Mouse (Mus musculus): ENCODE data around the gene Emsy. TPM values are rescaled to one million over a fixed set of nuclear protein-coding genes. Genes with fewer than 3 reads are reported as not detected.

The Emsy gene
- polyA plus RNA-seq, 1 experiment from 2014 or later: 42.1 TPM

- peaks cover 62% of the 10 kb centered on the region for H3K36me3 ChIP-seq
- H3K9ac ChIP-seq (replicated peaks): no peak overlapping the region
- ATAC-seq: no peak
- H3K9me3 ChIP-seq: no peaks in the 10 kb centered on the region
- no peaks in the 10 kb centered on the region for H3K4me1 ChIP-seq (replicated peaks)
- H3K4me2 ChIP-seq (replicated peaks): no peak overlapping the region
- no peak overlapping the region for H3K4me3 ChIP-seq (replicated peaks)
- WGBS: 96% methylated on average over 4 of the region's 4 CpGs
- H3K27me3 ChIP-seq: no peaks in the 10 kb centered on the region
- no peak overlapping the region for H3K27ac ChIP-seq
These were observed 61.9 kb downstream of the Emsy start for GRCm38 (mm10) chr7:98594731-98595130.

- no peak for ATAC-seq
These were observed 63.3 kb downstream of the Emsy start for GRCm38 (mm10) chr7:98593276-98593675.

GRCm38 (mm10) chr7:98589028-98589427, 67.6 kb downstream of the Emsy start:
- Histone ChIP-seq H3K36me3 (peaks cover 43% of the 10 kb centered on the region), H3K27ac (no peak overlapping the region), H3K4me1 (replicated peaks) (no peaks in the 10 kb centered on the region), H3K4me2 (replicated peaks) (no peak overlapping the region), H3K27me3 (no peaks in the 10 kb centered on the region), H3K4me3 (replicated peaks) (no peak overlapping the region), H3K9ac (replicated peaks) (no peak overlapping the region), H3K9me3 (no peaks in the 10 kb centered on the region)
- no peak for ATAC-seq
- 76% methylated on average over 3 of the region's 3 CpGs for WGBS

More at GRCm38 (mm10) chr7:98593276-98593675, 63.3 kb downstream of the Emsy start:
- 85% methylated on average over 6 of the region's 6 CpGs for WGBS
- Histone ChIP-seq H3K27ac (no peak overlapping the region), H3K4me3 (replicated peaks) (no peak overlapping the region), H3K4me1 (replicated peaks) (no peaks in the 10 kb centered on the region), H3K9me3 (no peaks in the 10 kb centered on the region), H3K27me3 (no peaks in the 10 kb centered on the region), H3K9ac (replicated peaks) (no peak overlapping the region), H3K4me2 (replicated peaks) (no peak overlapping the region), H3K36me3 (peaks cover 64% of the 10 kb centered on the region)

GRCm38 (mm10) chr7:98586313-98586712, 70.3 kb downstream of the Emsy start:
- no peaks in the 10 kb centered on the region for H3K4me1 ChIP-seq (replicated peaks)
- H3K9me3 ChIP-seq: no peaks in the 10 kb centered on the region
- H3K36me3 ChIP-seq: peaks cover 31% of the 10 kb centered on the region
- no peak for ATAC-seq
- WGBS: 94% methylated on average over 3 of the region's 3 CpGs
- H3K27ac ChIP-seq: no peak overlapping the region
- H3K4me3 ChIP-seq (replicated peaks): no peak overlapping the region
- H3K9ac ChIP-seq (replicated peaks): no peak overlapping the region
- no peak overlapping the region for H3K4me2 ChIP-seq (replicated peaks)
- H3K27me3 ChIP-seq: no peaks in the 10 kb centered on the region

- Histone ChIP-seq H3K4me2 (replicated peaks) (no peak overlapping the region), H3K4me1 (replicated peaks) (no peaks in the 10 kb centered on the region), H3K9ac (replicated peaks) (no peak overlapping the region), H3K27me3 (no peaks in the 10 kb centered on the region), H3K27ac (no peak overlapping the region), H3K36me3 (peaks cover 19% of the 10 kb centered on the region), H3K4me3 (replicated peaks) (no peak overlapping the region), H3K9me3 (no peaks in the 10 kb centered on the region)
- no peak for ATAC-seq
- 63% methylated on average over 3 of the region's 3 CpGs for WGBS
These were observed 72.0 kb downstream of the Emsy start for GRCm38 (mm10) chr7:98584555-98584954.

- H3K9me3 ChIP-seq: no peaks in the 10 kb centered on the region
- H3K27ac ChIP-seq: no peak overlapping the region
- H3K4me2 ChIP-seq (replicated peaks): no peak overlapping the region
- H3K9ac ChIP-seq (replicated peaks): no peak overlapping the region
- ATAC-seq: no peak
- H3K4me3 ChIP-seq (replicated peaks): no peak overlapping the region
- WGBS: 81% methylated on average over 4 of the region's 4 CpGs
- no peaks in the 10 kb centered on the region for H3K36me3 ChIP-seq
- H3K4me1 ChIP-seq (replicated peaks): no peaks in the 10 kb centered on the region
- no peaks in the 10 kb centered on the region for H3K27me3 ChIP-seq
These were observed 75.3 kb downstream of the Emsy start for GRCm38 (mm10) chr7:98581266-98581665.

GRCm38 (mm10) chr7:98580441-98580840, 76.1 kb downstream of the Emsy start:
- no peak for ATAC-seq
- H3K4me2 ChIP-seq (replicated peaks): no peak overlapping the region
- no peaks in the 10 kb centered on the region for H3K4me1 ChIP-seq (replicated peaks)
- H3K4me3 ChIP-seq (replicated peaks): no peak overlapping the region
- no peaks in the 10 kb centered on the region for H3K36me3 ChIP-seq
- 78% methylated on average over 7 of the region's 7 CpGs for WGBS
- no peaks in the 10 kb centered on the region for H3K27me3 ChIP-seq
- no peak overlapping the region for H3K9ac ChIP-seq (replicated peaks)
- H3K9me3 ChIP-seq: no peaks in the 10 kb centered on the region
- H3K27ac ChIP-seq: no peak overlapping the region

- no peak overlapping the region for H3K9ac ChIP-seq (replicated peaks)
- no peaks in the 10 kb centered on the region for H3K9me3 ChIP-seq
- H3K27ac ChIP-seq: no peak overlapping the region
- WGBS: 80% methylated on average over 6 of the region's 6 CpGs
- no peaks in the 10 kb centered on the region for H3K4me1 ChIP-seq (replicated peaks)
- no peak overlapping the region for H3K4me3 ChIP-seq (replicated peaks)
- no peaks in the 10 kb centered on the region for H3K27me3 ChIP-seq
- H3K4me2 ChIP-seq (replicated peaks): no peak overlapping the region
- H3K36me3 ChIP-seq: no peaks in the 10 kb centered on the region
- ATAC-seq: no peak
These were observed 76.9 kb downstream of the Emsy start for GRCm38 (mm10) chr7:98579731-98580130.

GRCm38 (mm10) chr7:98577461-98577860, 79.1 kb downstream of the Emsy start:
- Histone ChIP-seq H3K27ac (no peak overlapping the region), H3K9me3 (no peaks in the 10 kb centered on the region), H3K9ac (replicated peaks) (no peak overlapping the region), H3K4me2 (replicated peaks) (no peak overlapping the region), H3K27me3 (no peaks in the 10 kb centered on the region), H3K4me1 (replicated peaks) (0 out of 2 replicates have a peak, but pooled peaks cover 4% of the 10 kb centered on the region), H3K4me3 (replicated peaks) (no peak overlapping the region), H3K36me3 (no peaks in the 10 kb centered on the region)
- whole genome bisulfite sequencing: 93% methylated on average over 1 of the region's 1 CpGs
- no peak for ATAC-seq

GRCm38 (mm10) chr7:98575651-98576239, 80.8 kb downstream of the Emsy start:
- WGBS: 96% methylated on average over 3 of the region's 3 CpGs
- Histone ChIP-seq H3K9ac (replicated peaks) (no peak overlapping the region), H3K4me1 (replicated peaks) (0 out of 2 replicates have a peak, but pooled peaks cover 4% of the 10 kb centered on the region), H3K4me3 (replicated peaks) (no peak overlapping the region), H3K9me3 (no peaks in the 10 kb centered on the region), H3K4me2 (replicated peaks) (no peak overlapping the region), H3K27ac (no peak overlapping the region), H3K36me3 (no peaks in the 10 kb centered on the region), H3K27me3 (no peaks in the 10 kb centered on the region)
- ATAC-seq: no peak

- H3K27ac ChIP-seq: no peak overlapping the region
- H3K4me3 ChIP-seq (replicated peaks): no peak overlapping the region
- H3K4me1 ChIP-seq (replicated peaks): 0 out of 2 replicates have a peak, but pooled peaks cover 4% of the 10 kb centered on the region
- no peak for ATAC-seq
- H3K27me3 ChIP-seq: no peaks in the 10 kb centered on the region
- no peak overlapping the region for H3K4me2 ChIP-seq (replicated peaks)
- H3K9ac ChIP-seq (replicated peaks): no peak overlapping the region
- H3K9me3 ChIP-seq: no peaks in the 10 kb centered on the region
- WGBS: 93% methylated on average over 2 of the region's 2 CpGs
- no peaks in the 10 kb centered on the region for H3K36me3 ChIP-seq
These were observed 81.8 kb downstream of the Emsy start for GRCm38 (mm10) chr7:98574771-98575191.

GRCm38 (mm10) chr7:98574271-98574670, 82.3 kb downstream of the Emsy start:
- Histone ChIP-seq H3K9me3 (no peaks in the 10 kb centered on the region), H3K27ac (no peak overlapping the region), H3K4me1 (replicated peaks) (0 out of 2 replicates have a peak, but pooled peaks cover 4% of the 10 kb centered on the region), H3K36me3 (no peaks in the 10 kb centered on the region), H3K9ac (replicated peaks) (no peak overlapping the region), H3K27me3 (no peaks in the 10 kb centered on the region), H3K4me3 (replicated peaks) (no peak overlapping the region), H3K4me2 (replicated peaks) (no peak overlapping the region)
- ATAC-seq: no peak
- WGBS: 89% methylated on average over 7 of the region's 7 CpGs

GRCm38 (mm10) chr7:98573231-98573781, 83.3 kb downstream of the Emsy start:
- Histone ChIP-seq H3K9ac (replicated peaks) (no peak overlapping the region), H3K27me3 (no peaks in the 10 kb centered on the region), H3K36me3 (no peaks in the 10 kb centered on the region), H3K27ac (no peak overlapping the region), H3K9me3 (no peaks in the 10 kb centered on the region), H3K4me2 (replicated peaks) (no peak overlapping the region), H3K4me3 (replicated peaks) (no peak overlapping the region), H3K4me1 (replicated peaks) (0 out of 2 replicates have a peak, but pooled peaks cover 4% of the 10 kb centered on the region)
- 0 out of 2 replicates have a peak, but pooled peaks have one; percentile 37 for ATAC-seq
- WGBS: 52% methylated on average over 10 of the region's 10 CpGs

All from midbrain, embryonic 13.5 days (tissue).